Mouse (Mus musculus) B cell, adult 62 days (primary cell): ENCODE measurements around the gene Tmem102. TPM values are rescaled to one million over a fixed set of nuclear protein-coding genes. Genes with fewer than 3 reads are reported as not detected.

Experiments
- total RNA-seq: library from RNA; stranded (reverse); gene quantifications from 4 replicates; pipeline ENCODE4 v1.2.4, GENCODE M21; 2023

The Tmem102 gene
- total RNA-seq, result 0.30 TPM in 1 of 4 replicates, not detected in the others

GRCm38 (mm10) chr11:69804972-69805909, at the start of gene Tmem102:
TSS of gene Tmem102 (minus strand) at chr11:69805624.

DNA sequence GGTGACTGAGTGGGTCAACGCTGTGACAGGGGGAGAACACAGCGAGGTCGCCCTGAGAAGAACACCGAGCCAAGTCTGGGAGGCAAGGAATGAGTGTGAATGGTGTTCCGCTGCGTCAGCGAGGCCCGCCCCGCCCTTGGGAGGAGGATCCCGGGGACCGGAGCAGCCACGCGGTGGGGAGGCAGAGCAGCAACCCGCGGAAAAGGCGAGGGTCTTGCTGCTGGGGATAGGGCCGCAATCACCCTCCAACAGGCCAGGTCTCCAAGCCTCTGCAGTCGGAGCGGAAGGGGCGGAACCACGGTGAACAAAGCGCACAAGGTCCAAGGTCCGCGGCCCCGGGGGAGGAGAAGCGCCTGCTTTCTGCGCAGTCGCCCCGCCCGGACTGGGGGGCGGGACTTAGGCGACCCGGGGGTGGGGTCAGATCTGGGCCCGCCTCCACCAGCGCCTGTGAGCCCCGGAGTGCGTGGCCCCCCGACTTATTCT, 40.8 kb upstream of the Tmem102 start, which contains the start of gene Plscr3:
TSS of gene Plscr3 (plus strand) at position 179 of the 483 bp plus-strand sequence.

DNA sequence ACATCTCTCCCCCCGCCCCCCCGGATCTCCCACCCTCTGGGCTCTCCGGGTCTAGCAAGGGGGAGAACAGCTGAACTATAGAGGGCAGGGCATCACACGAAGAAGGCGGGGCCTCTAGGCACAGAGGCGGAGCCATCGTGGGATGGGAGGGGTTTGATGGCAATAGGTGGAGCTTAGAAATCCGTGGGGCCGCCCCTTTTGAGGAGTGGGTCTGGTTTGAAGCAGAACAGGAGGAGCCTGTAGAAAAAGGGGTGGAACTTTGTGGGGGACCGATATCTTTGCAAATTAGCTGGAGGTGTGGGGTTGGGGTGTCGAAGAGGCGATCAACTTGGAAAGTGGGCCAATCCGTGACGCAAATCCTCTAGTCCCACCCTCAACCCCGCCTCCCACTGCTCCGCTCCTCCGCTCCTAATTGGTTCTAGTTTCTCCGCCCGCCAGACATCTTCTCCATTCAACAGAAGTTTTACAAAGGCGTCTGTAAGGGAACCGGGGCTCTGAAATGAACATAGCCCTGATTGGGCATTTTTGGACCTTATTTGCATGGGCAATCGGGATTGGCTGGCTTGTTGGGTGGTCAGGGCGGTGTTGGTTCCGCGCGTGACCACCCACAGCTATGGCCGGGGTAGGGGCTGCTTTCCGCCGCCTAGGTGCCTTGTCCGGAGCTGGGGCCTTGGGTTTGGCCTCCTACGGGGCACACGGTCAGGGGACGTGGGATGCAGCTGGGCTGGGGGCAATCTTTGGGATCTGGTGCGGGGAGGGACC, 32.7 kb upstream of the Tmem102 start, which contains the start of gene Tmem256:
TSS of gene Tmem256 (plus strand) at position 563 of the 762 bp plus-strand sequence.

DNA sequence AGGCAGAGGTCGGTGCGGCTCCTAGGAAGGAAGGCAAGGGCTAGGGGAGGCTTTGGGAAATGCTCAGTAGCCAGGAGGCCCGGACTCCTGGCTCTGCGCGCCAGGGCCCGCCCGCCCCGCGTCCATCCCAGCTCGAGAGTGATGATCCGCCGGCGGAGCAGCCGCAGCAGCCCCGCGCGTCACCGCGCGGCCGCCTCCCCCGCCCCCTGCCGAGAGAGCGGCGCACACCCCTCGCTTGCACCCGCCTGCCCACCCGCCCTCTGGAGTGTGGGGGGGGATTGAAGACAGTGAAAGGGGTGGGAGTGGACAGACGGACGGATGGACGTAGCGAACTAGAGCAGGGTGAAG, 32.2 kb upstream of the Tmem102 start, which contains the start of gene Nlgn2:
TSS of gene Nlgn2 (minus strand) at position 181 of the 348 bp plus-strand sequence.

GRCm38 (mm10) chr11:69822080-69822479, 16.7 kb upstream of the Tmem102 start, which contains the start of gene Spem1:
TSS of gene Spem1 (minus strand) at chr11:69822180.

DNA sequence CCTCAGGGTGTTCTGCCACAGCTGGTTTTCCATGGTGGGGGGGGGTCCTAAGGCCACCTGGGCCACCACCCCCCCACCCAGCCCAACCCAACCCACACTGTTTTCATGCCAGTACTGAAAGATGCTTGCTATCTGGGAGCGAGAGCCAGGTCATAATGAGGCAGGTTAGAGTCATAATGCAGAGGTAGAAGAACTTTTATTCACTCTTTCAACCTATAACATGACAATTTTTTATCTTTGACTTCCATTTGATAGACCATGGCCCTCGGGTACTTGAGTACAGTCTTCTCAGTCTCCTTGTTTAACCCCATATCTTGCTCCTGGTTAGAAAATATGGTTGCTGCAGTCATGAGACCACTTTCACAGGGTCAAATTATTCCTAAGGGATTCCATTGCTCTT, 12.9 kb upstream of the Tmem102 start, which contains the start of gene Spem2:
TSS of gene Spem2 (minus strand) at position 101 of the 400 bp plus-strand sequence.

DNA sequence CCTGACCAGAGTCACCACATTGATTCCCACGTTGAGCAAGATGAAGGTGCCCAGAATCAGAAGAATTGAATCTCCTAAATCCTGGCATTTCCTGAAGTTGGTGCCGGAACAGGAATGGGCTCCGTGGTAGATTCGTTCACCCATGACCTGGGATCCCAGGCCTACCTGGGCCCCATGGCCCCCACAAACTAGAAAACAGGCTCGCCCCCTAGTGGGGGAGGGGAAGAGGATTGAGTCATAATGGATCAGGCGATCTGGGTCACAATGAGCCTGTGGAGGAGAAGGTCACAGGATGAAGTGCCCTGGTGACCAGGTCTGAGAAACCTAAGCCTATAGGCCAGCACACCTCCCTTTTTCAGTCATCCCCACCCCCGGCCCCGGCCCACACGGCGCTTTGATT, 9.7 kb upstream of the Tmem102 start, which contains the start of gene Gm39566:
TSS of gene Gm39566 (minus strand) at position 144 of the 400 bp plus-strand sequence.

GRCm38 (mm10) chr11:69801379-69801977, 3.9 kb downstream of the Tmem102 start, which contains the start of gene Fgf11:
TSS of gene Fgf11 (minus strand) at chr11:69801857.

GRCm38 (mm10) chr11:69795168-69795982, 10.0 kb downstream of the Tmem102 start, which contains the start of gene Chrnb1:
TSS of gene Chrnb1 (minus strand) at chr11:69795943.

GRCm38 (mm10) chr11:69765221-69766125, 40.0 kb downstream of the Tmem102 start, which contains the start of gene Zbtb4:
TSS of gene Zbtb4 (plus strand) at chr11:69765912.

DNA sequence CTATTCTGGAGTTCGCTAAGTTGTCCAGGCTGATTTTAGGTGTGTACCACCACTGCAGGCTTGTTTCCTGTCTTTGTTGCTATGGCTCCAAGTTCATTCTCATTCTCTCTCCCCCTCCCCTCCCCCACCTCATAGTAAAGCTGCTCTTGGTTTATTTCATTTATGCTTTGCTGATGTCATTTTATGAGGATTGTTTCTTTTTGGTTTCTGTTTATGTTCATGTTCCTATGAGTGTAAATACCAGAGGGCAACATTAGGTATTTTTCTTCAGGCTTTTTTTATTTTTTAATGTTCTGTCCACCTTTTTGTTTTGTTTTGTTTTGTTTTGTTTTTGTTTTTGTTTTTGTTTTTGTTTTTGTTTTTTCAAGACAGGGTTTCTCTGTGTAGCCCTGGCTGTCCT, 43.6 kb downstream of the Tmem102 start, which contains the start of gene Slc35g3:
TSS of gene Slc35g3 (minus strand) at position 101 of the 400 bp plus-strand sequence.

DNA sequence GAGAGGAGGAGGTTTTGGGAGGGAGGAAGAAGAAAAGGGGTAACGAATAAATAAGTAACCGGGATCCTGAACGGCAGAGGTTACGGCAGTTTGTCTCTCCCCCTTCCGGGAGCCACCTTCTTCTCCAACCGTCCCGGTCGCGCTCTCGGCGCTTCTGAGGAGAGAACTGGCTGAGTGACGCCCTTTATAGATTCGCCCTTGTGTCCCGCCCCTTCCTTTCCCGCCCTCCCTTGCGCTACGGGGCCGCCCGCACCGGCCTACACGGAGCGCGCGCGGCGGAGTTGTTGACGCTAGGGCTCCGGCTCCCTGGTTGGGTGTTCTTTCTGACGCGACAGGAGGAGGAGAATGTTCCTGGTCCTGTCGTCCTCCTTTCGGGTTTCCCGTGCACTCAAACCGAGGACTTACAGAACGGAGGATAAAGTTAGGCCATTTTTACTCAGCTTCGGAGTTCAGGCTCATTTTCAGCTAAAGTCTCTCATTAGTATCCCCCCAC, 46.9 kb downstream of the Tmem102 start, which contains the start of gene Polr2a:
TSS of gene Polr2a (minus strand) at position 160 of the 493 bp plus-strand sequence.

Other genes starting within 250 kb of the Tmem102 start
- 0.18 to 0.66 TPM (median 0.35 TPM) in 4 replicates for gene Efnb3, start 245.4 kb downstream of the Tmem102 start, total RNA-seq
- gene Wrap53, start 225.4 kb downstream of the Tmem102 start, total RNA-seq, result 11.0 to 15.2 TPM (median 13.1 TPM) in 4 replicates
- 122 to 134 TPM (median 130 TPM) in 4 replicates for gene Trp53, start 225.3 kb downstream of the Tmem102 start, total RNA-seq
- gene Atp1b2, start 199.7 kb downstream of the Tmem102 start, total RNA-seq, result 0.26 to 0.67 TPM (median 0.31 TPM) in 3 of 4 replicates, not detected in the other
- gene Shbg, start 187.7 kb downstream of the Tmem102 start, total RNA-seq, result not detected in 4 replicates
- not detected in 4 replicates for gene Sat2, start 183.6 kb downstream of the Tmem102 start, total RNA-seq
- gene Fxr2, start 172.6 kb downstream of the Tmem102 start, total RNA-seq, result 73.0 to 86.7 TPM (median 81.7 TPM) in 4 replicates
- gene Sox15, start 150.3 kb downstream of the Tmem102 start, total RNA-seq, result 0.95 TPM in 1 of 4 replicates, not detected in the others
- 58.5 to 68.1 TPM (median 64.8 TPM) in 4 replicates for gene Mpdu1, start 143.0 kb downstream of the Tmem102 start, total RNA-seq
- 13.5 to 15.1 TPM (median 14.6 TPM) in 4 replicates for gene Cd68, start 139.5 kb downstream of the Tmem102 start, total RNA-seq
- 683 to 716 TPM (median 701 TPM) in 4 replicates for gene Eif4a1, start 133.2 kb downstream of the Tmem102 start, total RNA-seq
- 112 to 142 TPM (median 125 TPM) in 4 replicates for gene Senp3, start 123.5 kb downstream of the Tmem102 start, total RNA-seq
- not detected in 4 replicates for gene Tnfsf13, start 119.8 kb downstream of the Tmem102 start, total RNA-seq
- gene Tnfsf12, start 109.8 kb downstream of the Tmem102 start, total RNA-seq, result 0.40 TPM in 1 of 4 replicates, not detected in the others
- gene Tnfsfm13, start 109.5 kb downstream of the Tmem102 start, total RNA-seq, result 0.56 TPM in 1 of 4 replicates, not detected in the others
- 227 to 251 TPM (median 238 TPM) in 4 replicates for gene Polr2a, start 47.0 kb downstream of the Tmem102 start, total RNA-seq
- not detected in 4 replicates for gene Slc35g3, start 43.7 kb downstream of the Tmem102 start, total RNA-seq
- gene Zbtb4, start 39.7 kb downstream of the Tmem102 start, total RNA-seq, result 62.1 to 72.6 TPM (median 65.4 TPM) in 4 replicates
- 7.8 to 14.5 TPM (median 12.0 TPM) in 4 replicates for gene Chrnb1, start 9.7 kb downstream of the Tmem102 start, total RNA-seq
- gene Fgf11, start 3.8 kb downstream of the Tmem102 start, total RNA-seq, result 0.21 to 0.22 TPM in 2 of 4 replicates, not detected in the others
- not detected in 4 replicates for gene Gm39566, start 9.7 kb upstream of the Tmem102 start, total RNA-seq
- gene Spem2, start 12.8 kb upstream of the Tmem102 start, total RNA-seq, result not detected in 4 replicates
- gene Spem1, start 16.6 kb upstream of the Tmem102 start, total RNA-seq, result not detected in 4 replicates
- gene Nlgn2, start 32.2 kb upstream of the Tmem102 start, total RNA-seq, result 0.27 to 1.5 TPM (median 0.32 TPM) in 4 replicates
- gene Tmem256, start 32.9 kb upstream of the Tmem102 start, total RNA-seq, result 29.5 to 37.7 TPM (median 32.6 TPM) in 4 replicates
- gene Plscr3, start 40.8 kb upstream of the Tmem102 start, total RNA-seq, result 9.9 to 12.6 TPM (median 11.5 TPM) in 4 replicates
- gene Tnk1, start 53.1 kb upstream of the Tmem102 start, total RNA-seq, result not detected in 4 replicates
- gene Tmem95, start 72.4 kb upstream of the Tmem102 start, total RNA-seq, result not detected in 4 replicates
- 1.3 to 2.6 TPM (median 2.3 TPM) in 4 replicates for gene Kctd11, start 75.8 kb upstream of the Tmem102 start, total RNA-seq
- 473 to 501 TPM (median 485 TPM) in 4 replicates for gene Acap1, start 89.9 kb upstream of the Tmem102 start, total RNA-seq
- gene 2810408A11Rik, start 95.4 kb upstream of the Tmem102 start, total RNA-seq, result 1.2 to 3.5 TPM (median 2.0 TPM) in 4 replicates
- gene Neurl4, start 95.4 kb upstream of the Tmem102 start, total RNA-seq, result 51.5 to 76.4 TPM (median 73.4 TPM) in 4 replicates
- gene Gps2, start 108.3 kb upstream of the Tmem102 start, total RNA-seq, result 144 to 150 TPM (median 147 TPM) in 4 replicates
- 337 to 380 TPM (median 350 TPM) in 4 replicates for gene Eif5a, start 116.3 kb upstream of the Tmem102 start, total RNA-seq
- gene Ybx2, start 130.2 kb upstream of the Tmem102 start, total RNA-seq, result not detected in 4 replicates
- gene Slc2a4, start 142.6 kb upstream of the Tmem102 start, total RNA-seq, result not detected in 4 replicates
- gene Cldn7, start 159.2 kb upstream of the Tmem102 start, total RNA-seq, result not detected in 4 replicates
- 87.5 to 123 TPM (median 99.1 TPM) in 4 replicates for gene Ctdnep1, start 175.5 kb upstream of the Tmem102 start, total RNA-seq
- gene Elp5, start 176.9 kb upstream of the Tmem102 start, total RNA-seq, result 49.4 to 55.9 TPM (median 52.5 TPM) in 4 replicates
- gene Gabarap, start 185.5 kb upstream of the Tmem102 start, total RNA-seq, result 285 to 331 TPM (median 318 TPM) in 4 replicates
- gene Phf23, start 190.2 kb upstream of the Tmem102 start, total RNA-seq, result 48.3 to 52.7 TPM (median 51.4 TPM) in 4 replicates
- 51.2 to 61.3 TPM (median 58.7 TPM) in 4 replicates for gene Dvl2, start 195.0 kb upstream of the Tmem102 start, total RNA-seq
- 44.6 to 55.5 TPM (median 48.8 TPM) in 4 replicates for gene Acadvl, start 209.8 kb upstream of the Tmem102 start, total RNA-seq
- 3.9 to 7.2 TPM (median 4.3 TPM) in 4 replicates for gene Dlg4, start 211.3 kb upstream of the Tmem102 start, total RNA-seq
- gene Asgr1, start 248.5 kb upstream of the Tmem102 start, total RNA-seq, result not detected in 4 replicates